Mouse (Mus musculus): ENCODE results near the gene Prss56. TPM values are rescaled to one million over a fixed set of nuclear protein-coding genes. Genes with fewer than 3 reads are reported as not detected.

Prss56 gene
- total RNA-seq, 4 experiments from 2014 or later = not detected

DNA sequence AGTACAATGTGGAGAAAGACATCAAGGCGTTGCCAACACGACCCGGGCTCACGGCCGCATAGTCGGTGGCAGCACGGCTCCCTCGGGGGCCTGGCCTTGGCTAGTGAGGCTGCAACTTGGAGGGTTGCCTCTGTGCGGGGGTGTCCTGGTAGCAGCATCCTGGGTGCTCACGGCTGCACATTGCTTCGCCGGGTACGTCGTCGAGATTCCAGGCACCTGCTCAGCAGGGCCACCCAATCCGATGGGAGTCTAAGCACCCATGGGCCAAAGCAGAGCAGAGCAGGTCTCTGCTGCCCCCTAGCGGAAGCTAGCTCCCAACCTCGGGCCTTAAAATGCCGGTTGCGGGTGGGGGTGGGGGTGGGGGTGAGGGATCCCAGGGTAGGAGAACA lies 1.6 kb downstream of the Prss56 start:
- peak; percentile 35 for DNase-seq (ENCODE audit: low spot score)

DNA sequence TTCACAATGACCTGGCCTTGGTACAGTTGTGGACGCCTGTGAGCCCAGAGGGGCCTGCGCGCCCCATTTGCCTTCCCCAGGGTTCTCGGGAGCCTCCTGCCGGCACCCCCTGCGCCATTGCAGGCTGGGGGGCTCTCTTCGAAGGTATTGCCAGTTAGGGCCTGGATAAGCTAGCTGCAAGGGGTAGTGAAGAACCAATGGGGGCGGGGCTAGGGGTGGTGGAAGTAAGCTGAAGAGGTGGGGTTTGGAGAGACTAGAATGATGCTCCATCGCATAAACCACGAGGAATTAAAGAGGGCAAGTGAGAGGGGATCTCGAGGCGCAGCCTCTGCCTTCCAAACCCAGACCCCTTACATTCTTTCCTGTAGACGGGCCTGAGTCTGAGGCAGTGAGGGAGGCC lies 2.4 kb downstream of the Prss56 start:
- DNase-seq (ENCODE audit: low spot score) = no peak

DNA sequence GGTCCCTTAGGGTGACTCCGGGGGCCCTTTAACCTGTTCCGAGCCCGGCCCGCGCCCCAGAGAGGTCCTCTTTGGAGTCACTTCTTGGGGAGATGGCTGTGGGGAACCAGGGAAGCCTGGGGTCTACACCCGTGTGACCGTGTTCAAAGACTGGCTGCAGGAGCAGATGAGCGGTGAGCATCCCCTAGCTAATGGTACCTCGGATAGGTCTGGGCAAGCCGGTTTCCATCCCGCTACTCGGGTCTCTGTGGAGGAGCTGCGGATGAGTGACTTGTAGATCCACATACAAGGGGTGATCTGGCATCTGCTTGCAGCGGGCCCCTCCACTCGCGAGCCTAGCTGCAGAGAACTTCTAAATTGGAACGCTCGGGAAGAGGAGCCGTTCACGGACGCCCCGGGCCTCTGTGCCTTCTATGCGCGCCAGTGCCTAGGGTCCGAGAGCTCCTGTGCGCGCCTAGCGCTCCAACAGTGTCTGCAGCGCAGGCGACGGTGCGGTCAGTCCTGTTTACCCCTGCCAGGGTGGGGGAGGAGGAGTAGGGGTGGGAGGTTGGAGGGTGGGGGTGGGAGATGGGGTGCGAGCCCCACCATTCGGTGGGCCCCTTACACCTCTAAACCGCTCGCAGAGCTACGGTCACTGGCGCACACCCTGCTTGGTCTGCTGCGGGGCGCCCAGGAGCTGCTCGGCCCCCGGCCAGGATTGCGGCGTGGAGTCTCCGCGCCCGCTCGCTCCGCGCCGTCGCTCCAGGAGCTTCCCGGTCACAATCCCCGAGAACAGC lies 3.3 kb downstream of the Prss56 start:
- DNase-seq (ENCODE audit: low spot score) = no peak

DNA sequence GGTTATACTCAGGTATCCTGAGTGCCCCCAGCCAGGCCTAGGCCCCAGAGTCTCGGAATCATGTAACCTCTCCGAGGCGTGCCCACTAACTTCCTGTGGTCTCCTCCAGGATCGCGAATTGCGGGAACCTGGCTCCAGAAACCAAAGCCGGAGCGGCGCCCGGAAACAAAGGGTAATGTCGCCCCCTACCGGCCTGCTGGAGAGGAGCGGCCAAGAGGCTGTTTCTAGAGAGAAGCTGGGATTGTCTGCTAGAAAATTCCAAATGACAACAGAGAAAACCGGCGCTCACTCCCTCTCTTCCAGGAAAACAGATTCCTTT lies 3.9 kb downstream of the Prss56 start:
- peak; percentile 56 for DNase-seq (ENCODE audit: low spot score)

DNA sequence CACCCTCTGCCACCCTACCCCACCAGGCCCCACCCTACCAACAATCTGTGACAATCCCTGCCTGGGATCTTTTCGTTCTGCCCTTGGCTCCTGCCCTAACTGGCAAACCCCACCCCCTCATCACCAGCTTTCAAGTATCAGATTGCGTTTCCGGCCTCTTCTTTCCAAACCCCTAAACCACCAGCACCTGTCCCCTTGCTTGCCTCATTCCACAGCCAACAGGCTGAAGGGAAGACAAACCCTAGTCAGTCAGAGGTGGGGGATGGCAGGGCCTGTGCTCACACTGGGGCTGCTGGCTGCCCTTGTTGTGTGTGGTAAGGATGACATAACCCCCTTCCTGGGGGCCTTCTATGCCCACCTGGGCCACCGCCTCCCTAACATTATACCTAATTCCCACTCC lies 7.3 kb downstream of the Prss56 start, which contains the start of gene Chrnd:
TSS of gene Chrnd (plus strand) at position 179 of the 400 bp plus-strand sequence.
- no peak for DNase-seq (ENCODE audit: low spot score)

DNA sequence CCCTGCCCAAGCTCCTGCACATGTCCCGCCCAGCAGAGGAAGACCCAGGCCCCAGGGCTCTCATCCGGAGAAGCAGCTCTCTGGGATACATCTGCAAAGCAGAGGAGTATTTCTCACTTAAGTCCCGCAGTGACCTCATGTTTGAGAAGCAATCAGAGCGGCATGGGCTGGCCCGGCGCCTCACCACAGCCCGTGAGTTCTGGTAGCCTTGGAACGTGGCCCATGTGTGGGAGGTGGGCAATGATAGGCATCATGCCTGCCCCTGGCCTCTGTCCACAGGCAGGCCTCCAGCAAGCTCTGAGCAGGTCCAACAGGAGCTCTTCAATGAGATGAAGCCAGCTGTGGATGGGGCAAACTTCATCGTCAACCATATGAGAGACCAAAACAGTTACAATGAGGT lies 14.2 kb downstream of the Prss56 start:
- no peak for DNase-seq (ENCODE audit: low spot score)

DNA sequence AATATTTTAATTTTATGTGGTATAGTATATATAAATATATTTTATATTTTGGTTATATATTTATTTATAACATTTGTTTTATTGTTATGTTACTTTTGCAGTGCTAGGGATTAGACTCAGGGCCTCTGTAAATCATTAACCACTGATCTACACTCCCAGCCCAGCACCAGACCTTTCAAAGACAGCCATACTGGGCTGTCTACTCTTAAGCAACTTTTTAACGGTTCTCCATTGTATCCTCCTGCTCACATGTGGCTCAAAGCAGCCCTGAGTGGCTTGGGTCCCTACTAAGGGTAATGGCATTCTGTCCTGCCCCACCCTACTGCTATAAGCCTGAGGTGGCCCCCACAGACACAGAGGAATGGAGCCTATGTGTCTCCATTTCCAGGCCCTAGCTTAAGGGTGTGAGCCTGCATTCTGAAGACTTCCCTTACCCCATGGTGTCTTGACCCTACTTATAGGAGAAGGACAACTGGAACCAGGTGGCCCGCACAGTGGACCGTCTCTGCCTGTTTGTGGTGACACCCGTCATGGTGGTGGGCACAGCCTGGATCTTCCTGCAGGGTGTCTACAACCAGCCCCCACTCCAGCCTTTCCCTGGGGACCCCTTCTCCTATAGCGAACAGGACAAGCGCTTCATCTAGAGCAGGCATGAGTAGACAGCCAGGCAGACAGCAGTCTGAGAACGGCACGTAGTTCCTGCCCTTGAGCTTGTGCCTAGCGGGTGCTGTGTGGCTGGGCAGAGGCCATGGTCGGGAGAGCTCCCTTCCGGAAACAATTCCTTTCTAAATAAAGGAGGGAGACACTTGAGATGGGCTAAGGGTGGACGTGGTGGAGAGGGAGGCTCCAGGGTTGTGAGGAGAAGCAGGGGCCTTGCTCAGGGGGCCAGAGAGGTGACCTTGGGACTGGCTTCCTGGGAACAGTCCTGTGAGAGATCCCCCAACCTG lies 15.3 kb downstream of the Prss56 start:
- DNase-seq (ENCODE audit: low spot score) = no peak

DNA sequence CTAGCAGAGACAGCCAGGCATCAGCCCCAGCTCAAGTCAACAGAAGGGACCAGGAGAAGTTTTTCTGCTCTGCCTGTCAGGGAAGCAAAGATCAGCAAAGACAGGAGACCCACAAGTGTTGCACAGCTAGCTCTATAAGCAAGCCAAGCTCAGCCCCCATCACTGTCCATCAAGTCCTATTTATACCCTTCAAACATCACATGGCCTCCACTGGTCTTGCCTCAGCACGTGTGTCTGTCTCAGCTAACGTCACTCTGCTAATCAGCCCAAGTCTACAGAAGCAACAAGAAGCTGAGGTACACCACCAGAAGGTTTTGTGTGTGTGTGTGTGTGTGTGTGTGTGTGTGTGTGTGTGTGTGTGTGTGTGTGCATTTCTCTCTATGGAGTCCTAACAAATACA lies 17.7 kb downstream of the Prss56 start:
- no peak for DNase-seq (ENCODE audit: low spot score)

DNA sequence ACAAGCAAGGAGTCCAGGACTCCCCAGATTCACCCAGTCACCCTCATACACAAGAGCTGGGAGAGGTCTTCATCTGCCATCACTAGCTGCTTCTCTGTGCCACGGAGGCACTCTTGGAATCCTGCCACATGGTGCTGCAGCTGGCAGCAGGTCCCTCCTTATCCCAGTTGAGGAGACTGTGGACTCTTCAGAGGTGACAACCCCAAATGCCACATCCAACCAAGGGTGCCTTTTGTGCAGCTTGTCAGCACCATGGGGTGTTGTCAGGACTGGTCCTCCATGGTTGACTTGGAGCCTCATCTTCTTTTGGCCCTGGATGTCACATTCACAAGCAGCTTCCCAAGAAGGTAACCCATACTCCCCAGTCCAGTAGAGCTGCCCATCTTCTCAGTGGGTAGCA lies 18.7 kb downstream of the Prss56 start:
- no peak for DNase-seq (ENCODE audit: low spot score)

DNA sequence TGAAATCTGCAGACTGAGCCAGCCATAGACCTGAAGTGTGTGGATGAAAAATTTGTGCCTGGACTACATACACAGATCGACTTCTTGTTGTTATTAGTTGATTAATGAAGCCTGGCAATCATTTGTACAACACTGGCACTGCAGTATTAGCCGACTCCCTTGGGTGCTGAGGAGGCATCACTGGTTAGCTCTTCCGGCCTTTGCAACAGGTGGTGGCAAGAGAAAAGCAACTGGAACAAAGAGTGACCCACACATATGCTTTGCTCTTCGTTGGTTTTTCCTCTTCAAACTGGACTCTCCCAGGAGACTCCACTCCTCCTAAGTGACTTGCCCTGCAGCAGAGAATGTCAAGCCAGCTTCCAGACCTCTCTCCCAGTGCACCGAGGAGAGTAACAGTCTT lies 20.7 kb downstream of the Prss56 start:
- no peak for DNase-seq (ENCODE audit: low spot score)

DNA sequence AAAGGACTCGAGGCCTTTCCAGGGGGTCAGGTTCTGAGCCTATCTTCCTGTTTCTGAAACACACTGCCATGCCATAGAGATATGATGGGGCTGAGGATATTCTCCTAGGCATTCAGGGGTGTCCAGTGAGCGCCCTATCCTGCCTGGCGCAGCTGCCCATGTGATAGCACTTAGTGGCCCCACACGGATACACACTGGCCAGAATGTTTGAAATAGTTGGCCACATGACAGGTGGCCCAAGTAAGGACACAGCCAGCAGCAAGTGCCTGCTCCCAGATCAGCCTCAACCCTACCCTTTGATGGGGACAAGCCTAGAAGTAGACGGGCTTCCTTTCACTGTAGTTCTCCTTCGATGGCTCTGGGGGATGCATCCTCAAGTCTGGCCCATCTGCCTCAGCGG lies 21.4 kb downstream of the Prss56 start, which contains the start of gene Chrng:
TSS of gene Chrng (plus strand) at position 193 of the 400 bp plus-strand sequence.
- DNase-seq (ENCODE audit: low spot score) = no peak

DNA sequence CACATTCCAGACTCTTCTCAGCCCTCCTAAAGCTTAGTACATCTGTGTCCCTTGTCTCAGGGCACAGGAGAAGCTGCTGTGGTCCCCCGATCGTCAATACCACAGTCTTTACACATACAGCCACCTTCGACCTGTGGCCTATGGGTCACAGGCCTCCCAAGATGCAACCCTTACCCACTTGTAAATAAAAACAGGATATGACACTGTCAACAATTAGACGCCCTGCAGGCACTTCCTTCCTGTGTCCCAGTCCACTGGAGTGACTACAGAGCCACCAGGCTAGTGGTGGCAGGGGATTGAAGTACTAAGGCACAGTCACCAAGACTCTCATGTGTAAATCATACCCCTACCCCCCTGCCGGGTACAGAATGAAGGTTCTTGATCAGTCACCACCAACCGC lies 21.9 kb downstream of the Prss56 start:
- no peak for DNase-seq (ENCODE audit: low spot score)

DNA sequence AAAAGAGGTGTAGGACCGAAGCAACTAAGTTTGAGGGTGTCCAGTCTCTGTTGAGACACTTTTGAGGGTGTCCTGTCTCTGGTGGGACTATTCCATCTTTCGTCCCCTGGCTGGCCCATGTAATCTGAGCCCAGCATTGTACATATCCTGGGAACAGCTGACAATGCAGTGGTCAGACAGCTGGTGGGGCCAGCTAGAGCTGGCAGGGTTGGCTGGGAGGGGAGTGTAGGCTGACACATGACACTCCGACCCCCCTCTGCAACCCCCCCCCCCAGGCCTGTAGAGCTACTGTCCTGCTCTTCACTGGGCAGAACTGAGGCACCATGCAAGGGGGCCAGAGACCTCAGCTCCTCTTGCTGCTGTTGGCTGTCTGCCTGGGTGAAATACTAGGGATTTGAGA lies 22.4 kb downstream of the Prss56 start:
- no peak for DNase-seq (ENCODE audit: low spot score)

DNA sequence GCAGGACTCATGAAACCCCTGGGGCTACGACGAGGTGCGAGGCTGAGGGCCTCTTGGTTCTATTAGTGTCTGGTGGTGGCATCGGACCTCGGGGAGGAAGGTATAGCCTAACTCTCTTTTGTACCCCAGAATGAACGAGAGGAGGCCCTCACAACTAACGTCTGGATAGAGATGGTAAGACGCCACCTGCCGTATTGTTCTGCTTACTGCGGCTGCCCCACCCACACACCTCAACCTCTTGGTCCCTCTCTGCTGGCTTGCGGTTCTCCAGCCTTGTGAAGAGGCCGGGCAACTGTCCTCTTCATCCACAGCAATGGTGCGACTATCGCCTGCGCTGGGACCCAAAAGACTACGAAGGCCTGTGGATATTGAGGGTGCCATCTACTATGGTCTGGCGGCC lies 23.2 kb downstream of the Prss56 start:
- no peak for DNase-seq (ENCODE audit: low spot score)

DNA sequence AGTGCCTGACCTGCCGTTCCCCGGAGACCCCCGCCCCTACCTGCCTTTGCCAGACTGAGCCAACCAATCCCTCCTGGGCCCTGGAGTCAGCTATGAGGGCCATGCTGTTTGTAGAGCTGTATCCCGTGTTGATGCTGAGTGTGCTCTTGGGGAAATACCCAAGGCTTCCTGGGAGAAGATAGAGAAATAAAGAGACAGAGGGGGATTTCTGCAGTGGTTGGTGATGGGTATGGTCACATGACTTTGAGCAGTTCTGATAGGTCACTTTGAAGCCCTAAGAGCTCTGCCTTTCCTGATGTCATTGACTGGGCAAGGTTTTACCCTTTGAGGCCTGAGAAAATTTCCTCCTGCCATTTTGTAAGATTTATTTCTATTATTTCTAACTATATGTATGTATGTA lies 28.3 kb downstream of the Prss56 start:
- DNase-seq (ENCODE audit: low spot score) = no peak

DNA sequence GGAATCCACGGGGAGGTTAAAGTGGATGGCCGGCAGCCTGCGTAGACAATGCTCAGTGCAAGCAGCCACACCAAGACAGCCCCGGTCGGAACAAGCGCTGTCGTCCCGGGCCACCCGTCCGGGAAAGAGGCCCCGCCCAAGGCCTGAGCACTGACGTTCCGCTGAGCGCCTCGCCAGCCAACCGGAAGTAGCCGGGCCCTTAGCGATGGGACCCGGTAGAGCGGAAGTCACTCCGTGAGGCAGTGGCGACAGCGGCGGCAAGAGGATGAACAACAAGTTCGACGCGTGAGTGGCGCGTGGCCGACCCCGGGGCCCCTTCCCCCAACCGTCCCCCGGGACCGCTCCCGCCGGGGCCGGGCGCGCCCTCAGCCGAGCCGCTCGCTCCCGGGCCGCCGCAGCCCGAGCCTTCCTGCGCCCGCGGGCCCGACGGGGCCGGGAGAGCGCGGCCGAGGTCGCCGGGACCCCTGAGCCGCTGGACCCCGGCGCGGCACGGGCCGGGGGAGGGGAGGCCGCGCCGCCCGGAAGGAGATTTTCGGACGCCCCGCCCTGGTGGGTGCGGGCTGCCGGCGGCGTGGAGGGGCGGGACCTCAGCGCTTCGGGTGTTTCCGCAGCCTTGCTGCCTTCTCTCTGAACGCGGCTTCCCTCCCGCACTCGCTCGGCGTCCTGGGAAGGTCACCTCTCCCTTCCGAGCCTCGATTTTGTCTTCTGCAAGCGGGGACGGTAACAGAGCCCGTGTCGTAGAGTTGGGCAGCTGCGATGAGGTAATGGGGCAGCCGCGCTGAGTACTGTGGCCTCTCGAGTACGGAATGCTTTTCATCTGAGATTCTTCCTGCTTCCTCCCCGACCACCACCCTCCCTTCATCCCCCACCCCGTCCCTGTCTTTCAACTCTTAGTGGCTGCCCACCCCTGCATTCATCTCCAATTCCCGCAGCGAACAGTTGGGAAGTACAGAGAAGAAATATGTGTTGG lies 30.9 kb downstream of the Prss56 start, which contains the start of gene Eif4e2:
TSS of gene Eif4e2 (plus strand) at position 180 of the 970 bp plus-strand sequence.
- DNase-seq (ENCODE audit: low spot score) = peak; percentile 94

DNA sequence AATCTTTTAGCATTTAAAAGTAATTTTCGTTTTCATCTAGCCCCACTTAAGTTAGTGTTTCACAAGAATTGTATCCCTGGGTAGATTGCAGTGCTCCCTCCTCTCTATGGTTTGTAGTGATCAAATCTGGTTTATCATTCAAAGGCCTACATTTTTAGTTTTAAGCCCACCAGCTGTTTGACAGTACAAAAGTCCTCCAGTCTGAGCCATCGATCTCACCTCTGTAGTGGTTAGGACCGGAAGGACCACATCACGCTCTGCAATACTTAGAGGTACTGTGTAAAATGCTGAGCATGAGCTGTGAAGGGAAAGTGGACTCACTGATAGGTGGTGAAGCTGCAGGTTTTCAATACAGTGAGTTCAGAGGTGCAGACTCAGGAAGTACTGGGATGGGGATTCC lies 31.6 kb downstream of the Prss56 start:
- DNase-seq (ENCODE audit: low spot score) = no peak

DNA sequence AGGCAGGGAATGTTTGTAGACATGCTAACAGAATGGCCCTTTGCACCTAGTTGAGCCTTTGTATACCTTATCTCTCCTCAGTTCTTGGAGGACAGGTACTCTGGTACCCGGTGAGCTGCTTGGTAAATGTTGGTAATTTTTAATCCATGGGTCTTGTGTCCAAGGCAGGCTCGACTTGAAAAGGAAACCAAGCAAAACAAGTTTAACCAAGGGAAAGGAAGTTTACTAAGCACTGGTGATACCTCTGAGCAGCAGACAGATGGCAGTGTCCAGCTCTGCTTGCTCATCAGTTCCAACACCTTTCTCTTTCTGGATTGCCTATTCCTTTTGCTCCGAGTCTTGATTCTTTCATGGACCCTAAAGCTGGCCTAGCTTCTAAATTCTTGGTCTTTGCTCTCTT lies 34.8 kb downstream of the Prss56 start:
- no peak for DNase-seq (ENCODE audit: low spot score)

DNA sequence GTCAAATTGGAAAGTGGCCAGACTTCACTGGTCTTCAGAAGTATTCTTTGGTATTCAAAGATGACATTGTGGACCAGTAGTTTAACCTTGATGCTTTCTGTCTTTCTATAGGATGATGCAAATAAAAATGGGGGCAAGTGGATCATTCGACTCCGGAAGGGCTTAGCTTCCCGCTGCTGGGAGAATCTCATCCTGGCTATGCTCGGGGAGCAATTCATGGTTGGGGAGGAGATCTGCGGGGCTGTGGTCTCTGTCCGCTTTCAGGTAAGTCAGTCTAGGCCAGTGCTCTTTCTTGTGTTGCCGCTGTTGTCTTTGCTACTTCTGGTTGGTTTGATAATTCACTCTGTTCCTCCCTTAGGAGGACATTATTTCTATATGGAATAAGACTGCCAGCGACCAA lies 42.6 kb downstream of the Prss56 start:
- DNase-seq (ENCODE audit: low spot score) = no peak

DNA sequence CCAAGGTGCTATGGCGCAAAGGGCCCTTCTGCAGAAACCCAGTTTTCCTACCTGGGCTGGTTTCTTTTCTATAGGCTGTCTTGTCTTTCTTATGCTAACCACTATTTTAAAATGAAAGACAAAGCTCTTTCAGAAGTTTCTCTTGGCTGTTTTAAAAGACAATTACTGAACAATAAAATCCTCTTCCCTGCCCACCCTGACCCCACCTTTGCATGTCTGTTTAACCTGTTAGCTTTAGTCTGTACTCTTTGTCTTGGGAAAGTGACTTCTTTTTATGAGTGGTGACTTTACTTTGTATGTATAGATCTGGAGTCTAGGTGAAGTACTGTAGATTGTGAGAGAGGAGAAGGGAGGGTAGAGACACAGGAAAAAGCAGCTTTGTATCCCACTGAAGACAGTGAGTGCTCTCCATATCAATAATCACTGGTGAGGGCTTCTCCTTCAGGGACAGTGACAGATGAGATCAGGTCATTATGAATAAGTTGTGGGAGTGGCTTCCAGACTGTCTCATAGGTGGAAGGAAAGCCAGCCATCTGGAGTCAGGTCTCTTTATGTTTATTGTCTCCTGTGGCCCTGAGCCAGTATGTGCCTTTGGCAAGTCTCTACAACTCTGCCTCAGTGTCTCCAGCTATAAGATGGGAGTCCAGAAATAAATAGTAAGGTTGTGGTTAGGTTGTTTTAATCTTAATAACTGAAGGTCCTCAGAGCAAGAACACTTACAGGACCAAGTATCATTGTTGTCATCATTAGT lies 43.5 kb downstream of the Prss56 start:
- no peak for DNase-seq (ENCODE audit: low spot score)

DNA sequence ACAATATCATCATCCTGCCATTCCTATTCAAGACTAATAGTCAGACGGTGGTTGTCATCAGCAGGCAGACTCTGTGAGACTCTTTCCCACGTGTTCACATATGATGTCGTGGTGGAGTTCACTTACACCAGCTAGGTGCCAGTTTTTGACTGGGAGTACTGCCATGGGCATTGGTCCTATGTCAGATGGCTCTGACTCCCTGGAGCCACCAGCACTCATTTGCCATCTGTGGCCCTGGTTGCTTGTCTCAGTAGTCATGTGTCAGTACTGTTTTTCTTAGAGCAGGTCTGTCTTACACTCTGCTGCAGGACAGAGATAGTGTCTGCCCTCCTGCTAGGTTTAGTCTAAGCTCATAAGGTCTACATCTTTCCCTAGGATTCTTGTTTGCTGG lies 44.0 kb downstream of the Prss56 start:
- peak; percentile 11 for DNase-seq (ENCODE audit: low spot score)
